Mouse (Mus musculus) neural tube, embryonic 11.5 days (tissue): ENCODE measurements around the gene Ctnnd2. TPM values are rescaled to one million over a fixed set of nuclear protein-coding genes. Genes with fewer than 3 reads are reported as not detected.

Experiments used
- ATAC-seq: fragments of 200-750 bp; cut with Nextera tagmentation; 2 replicates; pipeline ENCODE4 v1.8.0; 2017; ENCODE audit warnings: moderate number of reproducible peaks, mild to moderate bottlenecking, moderate TSS enrichment, moderate library complexity; ENCODE audit not compliant: insufficient read depth, low FRiP score, low TSS enrichment
- DNase-seq: peaks from one replicate; pipeline ENCODE4 v3.0.0-alpha.2; 2015; ENCODE audit warnings: low spot score
- H3K27ac ChIP-seq: fragments of 300-500 bp; sonication (generic); 2 replicates; pipeline ENCODE4 v1.5.1; 2014; ENCODE audit warnings: low read depth, mild to moderate bottlenecking, low read length
- H3K27me3 ChIP-seq: fragments of 300-500 bp; sonication (generic); 2 replicates; pipeline ENCODE4 v1.6.1; 2014; ENCODE audit warnings: mild to moderate bottlenecking, low read length, mixed read lengths; ENCODE audit not compliant: control insufficient read depth, insufficient read depth
- H3K36me3 ChIP-seq: fragments of 300-500 bp; sonication (generic); 2 replicates; pipeline ENCODE4 v1.6.1; 2014; ENCODE audit warnings: mild to moderate bottlenecking, low read length, moderate library complexity, mixed read lengths; ENCODE audit not compliant: control insufficient read depth, insufficient read depth
- H3K4me1 ChIP-seq: fragments of 300-500 bp; sonication (generic); 2 replicates; pipeline ENCODE4 v1.6.1; 2014; ENCODE audit warnings: low read length, mixed read lengths; ENCODE audit not compliant: control insufficient read depth, insufficient read depth
- H3K4me2 ChIP-seq: fragments of 300-500 bp; sonication (generic); 2 replicates; pipeline ENCODE4 v1.6.1; 2014; ENCODE audit warnings: low read depth, mild to moderate bottlenecking, moderate library complexity
- H3K4me3 ChIP-seq: fragments of 300-500 bp; sonication (generic); 2 replicates; pipeline ENCODE4 v1.5.1; 2014; ENCODE audit warnings: low read depth, low read length
- H3K9ac ChIP-seq: fragments of 300-500 bp; sonication (generic); 2 replicates; pipeline ENCODE4 v1.6.1; 2014; ENCODE audit warnings: mild to moderate bottlenecking, low read length
- H3K9me3 ChIP-seq: fragments of 300-500 bp; sonication (generic); 2 replicates; pipeline ENCODE4 v1.6.1; 2016; ENCODE audit warnings: low read length; ENCODE audit not compliant: control insufficient read depth
- WGBS: fragments of 180-500 bp; shearing (Covaris S2); extraction: QIAGEN DNeasy Blood & Tissue Kit; methylation state at CpG from one replicate; pipeline ENCODE4 v1.1.7; 2014; 5-methylcytosine and 5-hydroxymethylcytosine counted together
- polyA plus RNA-seq: library from polyadenylated mRNA; unstranded; fragments of >200 nt; fragmentation: Nextera tagmentation; extraction: Ambion mirVana; gene quantifications from 2 replicates; pipeline ENCODE4 v1.2.1, GENCODE M21; 2014

Ctnnd2 gene
- polyA plus RNA-seq, 1 experiment from 2014 or later = 24.0 TPM

- Histone ChIP-seq H3K9ac (no peak overlapping the region), H3K4me2 (no peak overlapping the region), H3K4me3 (no peak overlapping the region), H3K4me1 (no peaks in the 10 kb centered on the region), H3K27me3 (no peaks in the 10 kb centered on the region), H3K9me3 (no peaks in the 10 kb centered on the region), H3K27ac (no peak overlapping the region), H3K36me3 (no peaks in the 10 kb centered on the region)
- 92% methylated on average over 4 of the region's 4 CpGs for WGBS
- DNase-seq (no peak), ATAC-seq (no peak)
These were observed 509.5 kb downstream of the Ctnnd2 start for GRCm38 (mm10) chr15:30681939-30682338.

GRCm38 (mm10) chr15:30682360-30683119, 510.1 kb downstream of the Ctnnd2 start:
- Histone ChIP-seq H3K4me1 (no peaks in the 10 kb centered on the region), H3K9ac (no peak overlapping the region), H3K27me3 (no peaks in the 10 kb centered on the region), H3K4me3 (no peak overlapping the region), H3K27ac (no peak overlapping the region), H3K36me3 (no peaks in the 10 kb centered on the region), H3K9me3 (no peaks in the 10 kb centered on the region), H3K4me2 (no peak overlapping the region)
- DNase-seq (no peak), ATAC-seq (no peak)
- WGBS = 84% methylated on average over 14 of the region's 14 CpGs

DNA sequence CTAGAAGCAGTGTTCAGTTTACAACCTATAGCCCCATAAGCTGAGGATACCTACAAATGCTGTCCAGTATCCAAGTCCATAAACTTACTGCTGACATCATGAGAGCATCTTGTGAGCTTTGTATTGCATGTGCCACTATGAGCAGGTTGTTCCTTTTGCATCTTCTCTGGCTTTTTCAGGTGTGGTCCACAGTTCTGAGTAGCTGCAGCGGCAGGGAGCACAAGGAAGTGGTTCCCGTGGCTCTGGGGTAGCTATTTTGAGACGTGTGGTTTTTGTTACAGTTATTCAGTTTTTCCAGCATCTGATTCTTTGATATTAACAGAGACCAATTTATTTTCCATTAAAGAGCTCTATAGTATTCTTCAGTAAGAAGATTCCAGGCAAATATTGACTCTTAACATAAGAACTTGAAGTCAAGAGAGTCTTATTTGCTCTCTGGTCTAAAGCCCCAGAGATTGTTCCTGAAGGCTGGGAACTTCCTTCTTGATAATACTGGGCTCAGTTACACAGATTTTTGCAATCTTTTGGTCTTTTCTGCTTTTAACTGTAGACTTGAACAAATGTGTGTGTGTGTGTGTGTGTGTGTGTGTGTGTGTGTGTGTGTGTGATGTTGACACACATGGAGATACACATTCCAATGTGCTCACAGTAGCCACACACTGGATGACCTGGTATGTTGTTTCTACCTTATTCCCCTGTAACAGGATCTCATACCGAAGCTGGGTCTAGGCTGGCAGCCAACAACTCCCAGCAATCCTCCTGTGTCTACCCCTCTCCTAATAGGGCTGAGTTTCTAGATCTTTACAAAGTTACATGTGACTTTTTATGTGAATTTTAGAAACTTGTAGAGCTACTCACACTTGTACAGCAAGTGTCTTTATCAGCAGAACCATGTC, 514.1 kb downstream of the Ctnnd2 start:
- no peaks in the 10 kb centered on the region for H3K27me3 ChIP-seq
- no peak overlapping the region for H3K27ac ChIP-seq
- H3K9ac ChIP-seq = no peak overlapping the region
- H3K4me1 ChIP-seq = no peaks in the 10 kb centered on the region
- H3K4me3 ChIP-seq = no peak overlapping the region
- ATAC-seq = no peak
- H3K9me3 ChIP-seq = no peaks in the 10 kb centered on the region
- 82% methylated on average over 4 of the region's 4 CpGs for WGBS
- DNase-seq = no peak
- H3K36me3 ChIP-seq = no peaks in the 10 kb centered on the region
- H3K4me2 ChIP-seq = no peak overlapping the region

DNA sequence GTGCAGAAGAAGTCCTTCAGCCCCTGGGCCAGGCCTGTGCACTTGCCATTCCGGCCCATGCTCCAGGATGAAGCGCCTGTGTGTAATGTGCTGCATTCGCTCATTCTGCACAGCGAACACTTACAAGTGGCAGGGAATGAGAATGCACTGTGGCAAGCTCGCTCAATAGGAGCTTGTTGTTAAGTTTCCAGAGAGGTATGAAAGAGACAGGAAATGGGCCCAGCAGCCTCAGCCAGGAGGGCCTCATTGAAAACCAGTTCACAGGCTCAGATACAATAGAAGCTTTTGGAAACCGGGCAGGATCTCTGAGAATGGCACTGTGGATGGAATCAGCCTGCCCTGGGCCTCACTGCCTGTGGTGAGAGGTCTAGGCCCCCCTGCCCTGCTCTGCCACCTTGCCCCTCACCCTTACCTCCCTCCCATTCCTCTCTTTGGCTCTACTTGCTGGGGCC, 521.4 kb downstream of the Ctnnd2 start:
- Histone ChIP-seq H3K27me3 (no peaks in the 10 kb centered on the region), H3K4me1 (0 out of 2 replicates have a peak, but pooled peaks cover 2% of the 10 kb centered on the region), H3K4me2 (no peak overlapping the region), H3K27ac (no peak overlapping the region), H3K9ac (no peak overlapping the region), H3K9me3 (no peaks in the 10 kb centered on the region), H3K36me3 (no peaks in the 10 kb centered on the region), H3K4me3 (no peak overlapping the region)
- WGBS = 51% methylated on average over 6 of the region's 6 CpGs
- ATAC-seq = no peak; the same call in 1 of the 2 replicates
- peak; percentile 40 for DNase-seq

GRCm38 (mm10) chr15:30694286-30694685, 521.9 kb downstream of the Ctnnd2 start:
- H3K27ac ChIP-seq = no peak overlapping the region
- ATAC-seq = no peak

DNA sequence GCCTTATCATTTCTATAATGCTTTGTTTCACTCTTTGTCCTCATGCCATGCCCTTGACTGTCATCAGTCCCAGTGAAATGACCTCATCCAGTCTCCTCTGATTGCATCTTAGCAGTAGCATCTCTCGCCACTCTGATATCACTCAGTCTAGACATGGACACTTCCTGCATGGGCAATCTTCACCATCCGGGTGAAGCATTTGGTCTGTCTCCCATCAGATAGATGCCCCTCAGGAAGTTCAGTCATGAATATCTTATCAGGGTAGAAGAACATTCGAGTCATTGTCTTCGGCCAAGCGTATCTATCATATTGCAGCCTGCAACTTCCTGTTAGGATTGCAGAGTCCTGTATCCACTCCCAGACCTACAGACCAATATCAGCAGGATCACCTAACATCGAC, 523.5 kb downstream of the Ctnnd2 start:
- Histone ChIP-seq H3K9ac (no peak overlapping the region), H3K4me2 (no peak overlapping the region), H3K9me3 (no peaks in the 10 kb centered on the region), H3K4me3 (no peak overlapping the region), H3K36me3 (no peaks in the 10 kb centered on the region), H3K4me1 (0 out of 2 replicates have a peak, but pooled peaks cover 2% of the 10 kb centered on the region), H3K27ac (no peak overlapping the region), H3K27me3 (no peaks in the 10 kb centered on the region)
- DNase-seq (no peak), ATAC-seq (no peak)
- 92% methylated on average over 6 of the region's 6 CpGs for WGBS

More at GRCm38 (mm10) chr15:30694286-30694685, 521.9 kb downstream of the Ctnnd2 start:
- Histone ChIP-seq H3K9me3 (no peaks in the 10 kb centered on the region), H3K4me1 (0 out of 2 replicates have a peak, but pooled peaks cover 2% of the 10 kb centered on the region), H3K9ac (no peak overlapping the region), H3K27me3 (no peaks in the 10 kb centered on the region), H3K4me2 (no peak overlapping the region), H3K36me3 (no peaks in the 10 kb centered on the region), H3K4me3 (no peak overlapping the region)
- 76% methylated on average over 1 of the region's 1 CpGs for WGBS
- no peak for DNase-seq

DNA sequence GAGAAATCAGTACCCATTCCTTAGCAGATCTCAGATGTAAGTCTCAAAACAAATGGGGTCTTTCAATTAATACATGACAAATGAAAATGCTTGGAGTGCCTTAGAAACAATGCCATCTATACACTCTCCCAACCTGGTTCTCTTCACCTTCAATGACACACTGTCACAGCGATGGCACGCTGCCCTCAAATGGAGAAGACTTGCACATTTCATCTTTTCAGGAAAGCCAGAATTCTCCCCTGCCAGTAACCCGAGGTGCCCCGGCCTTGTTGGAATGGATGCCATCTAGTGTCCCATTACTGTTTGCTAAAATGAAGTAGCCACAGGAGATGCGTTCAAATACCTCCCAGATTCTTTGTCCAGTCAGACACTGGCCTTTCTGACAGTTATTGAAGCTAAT, 525.0 kb downstream of the Ctnnd2 start:
- WGBS = 90% methylated on average over 5 of the region's 5 CpGs

DNA sequence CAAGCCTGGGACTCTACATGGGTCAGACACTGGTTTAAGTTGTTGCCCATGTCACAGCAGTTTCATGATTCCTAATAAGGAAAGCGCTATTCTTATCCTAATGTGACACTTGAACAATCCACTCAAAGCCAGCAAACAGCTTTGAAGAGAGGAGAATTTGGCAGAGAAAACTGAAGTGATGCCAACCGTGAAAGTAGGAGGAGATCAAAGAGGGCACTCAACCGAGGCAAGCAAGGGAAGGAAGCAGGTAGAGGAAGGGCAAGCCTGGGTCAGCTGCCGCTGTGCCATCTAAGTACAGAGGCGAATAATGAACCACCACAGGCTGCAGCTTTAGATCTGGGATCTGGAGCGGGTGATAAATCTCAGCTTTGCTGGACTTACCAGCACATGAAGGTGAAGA, 528.4 kb downstream of the Ctnnd2 start:
- H3K4me3 ChIP-seq = no peak overlapping the region
- ATAC-seq = no peak
- no peaks in the 10 kb centered on the region for H3K27me3 ChIP-seq
- DNase-seq = no peak
- no peak overlapping the region for H3K9ac ChIP-seq
- 80% methylated on average over 6 of the region's 6 CpGs for WGBS
- no peak overlapping the region for H3K27ac ChIP-seq
- no peak overlapping the region for H3K4me2 ChIP-seq
- no peaks in the 10 kb centered on the region for H3K36me3 ChIP-seq
- H3K4me1 ChIP-seq = no peaks in the 10 kb centered on the region
- no peaks in the 10 kb centered on the region for H3K9me3 ChIP-seq

More for the DNA sequence above, 525.0 kb downstream of the Ctnnd2 start:
- Histone ChIP-seq H3K4me2 (no peak overlapping the region), H3K27me3 (no peaks in the 10 kb centered on the region), H3K4me1 (0 out of 2 replicates have a peak, but pooled peaks cover 2% of the 10 kb centered on the region), H3K9ac (no peak overlapping the region), H3K27ac (no peak overlapping the region), H3K4me3 (no peak overlapping the region), H3K9me3 (no peaks in the 10 kb centered on the region), H3K36me3 (no peaks in the 10 kb centered on the region)
- ATAC-seq = no peak
- DNase-seq = no peak
